In the genomic region with DNA sequence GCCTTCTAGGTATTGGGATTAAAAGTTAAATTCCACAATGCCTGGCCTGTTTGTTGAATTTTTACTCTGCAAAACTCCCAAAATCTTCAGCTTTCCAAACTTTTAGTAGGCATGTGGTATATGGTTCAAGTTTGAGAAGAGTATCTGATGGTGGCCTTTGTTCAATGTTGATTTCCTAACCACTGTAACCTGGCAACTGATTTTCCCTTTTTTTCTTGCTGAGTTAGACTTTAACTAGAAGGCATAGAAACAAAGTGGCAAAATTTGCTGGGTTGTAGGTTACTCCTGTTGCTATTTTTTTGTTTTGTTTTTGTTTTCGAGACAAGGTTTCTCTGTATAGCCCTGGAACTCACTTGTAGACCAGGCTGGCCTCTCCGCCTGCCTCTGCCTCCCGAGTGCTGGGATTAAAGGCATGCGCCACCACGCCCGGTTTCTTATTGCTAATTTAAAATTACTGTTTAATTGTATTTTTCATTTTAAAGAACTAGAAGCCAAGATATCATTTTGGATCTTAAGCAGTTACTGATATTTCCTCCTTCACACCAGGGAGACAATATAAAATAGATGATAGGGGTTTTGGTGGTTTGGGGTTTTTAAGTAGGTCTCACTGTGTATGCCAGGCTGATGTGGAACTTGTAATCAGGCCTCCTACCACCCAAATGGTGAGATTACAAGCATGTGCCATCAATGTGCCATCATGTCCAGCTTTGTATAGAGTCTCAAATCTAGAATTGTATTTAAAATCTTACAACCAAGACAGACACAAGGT, we compare ENCODE assay signal across 28 mouse cellular contexts. TPM values are rescaled to one million over a fixed set of nuclear protein-coding genes. Genes with fewer than 3 reads are reported as not detected.
DNase-seq lines count a peak whose midpoint lies in the region; ATAC-seq and TF ChIP-seq lines count a peak whose summit lies in the region.
"Had no signal": no experiment of that assay in that cellular context is flagged by ENCODE, and none has a peak within 500 bp of the region (broad histone marks: within the 10 kb centered on the region; RNA-seq: fewer than 3 reads in every experiment).

No protein-coding gene starts in this region.

- peak overlapping the region; percentile 96 for H3K4me2 ChIP-seq in liver, embryonic 13.5 days
- H3K4me2 ChIP-seq in hindbrain, embryonic 13.5 days = no peak overlapping the region
- H3K4me2 ChIP-seq: forebrain, embryonic 13.5 days; hindbrain, embryonic 15.5 days; limb, embryonic 12.5 days; midbrain, embryonic 12.5 days had no signal

- ATAC-seq in liver, embryonic 13.5 days (ENCODE audit: low read depth) = no peak
- ATAC-seq in hindbrain, embryonic 13.5 days (ENCODE audit: low FRiP score) = no peak
- ATAC-seq: CD4-positive, CD25-positive, alpha-beta regulatory T cell, adult 4 months; forebrain, embryonic 13.5 days; inflammation-experienced regulatory T-cells, adult 6 months had no signal

- H3K9ac ChIP-seq in liver, adult 2 months (ENCODE audit: low read depth, low read length) = peak overlapping the region; percentile 29; the same call in 1 of the 2 replicates
- peak overlapping the region; percentile 21 for H3K9ac ChIP-seq in MEL (ENCODE audit: control insufficient read depth, low read depth, low read length, poor library complexity, severe bottlenecking)
- peak overlapping the region; percentile 27; the same call in 1 of the 2 replicates for H3K9ac ChIP-seq in liver, embryonic 13.5 days
- no peak overlapping the region for H3K9ac ChIP-seq in hindbrain, embryonic 13.5 days
- H3K9ac ChIP-seq: forebrain, embryonic 13.5 days; hindbrain, embryonic 15.5 days; limb, embryonic 12.5 days; midbrain, embryonic 12.5 days; neural tube, embryonic 13.5 days; stomach, embryonic 15.5 days had no signal

- peak; percentile 94 for DNase-seq in liver, adult 2 months (ENCODE audit: extremely low read depth, low read depth, low spot score)
- DNase-seq in liver = no peak
- no peak for DNase-seq in MEL (ENCODE audit: low read depth, low spot score)
- no peak for DNase-seq in liver, embryonic 13.5 days
- no peak for DNase-seq in adrenal gland, postnatal 10 days
- DNase-seq in layer of hippocampus, adult 8-10 months (ENCODE audit: low spot score in 2 of 2) = no peak
- DNase-seq: adrenal gland, adult 2 months; cerebellum, adult 2 months; cerebellum, postnatal 25 days; gastrocnemius, postnatal 10 days; heart, postnatal 10 days; kidney, postnatal 25 days; lung, adult 2 months; lung, postnatal 10 days; right cerebral cortex, postnatal 14 days; thymus, postnatal 14 days had no signal

- H3K9me3 ChIP-seq in MEL (replicated peaks; ENCODE audit: insufficient read depth, low read length) = no peaks in the 10 kb centered on the region
- H3K9me3 ChIP-seq in liver, embryonic 13.5 days (replicated peaks) = no peaks in the 10 kb centered on the region
- no peaks in the 10 kb centered on the region for H3K9me3 ChIP-seq in hindbrain, embryonic 13.5 days
- H3K9me3 ChIP-seq: forebrain, embryonic 13.5 days; G1E; heart, embryonic 13.5 days; hindbrain, embryonic 15.5 days; limb, embryonic 12.5 days; midbrain, embryonic 12.5 days; neural tube, embryonic 13.5 days; stomach, embryonic 15.5 days had no signal

- peaks cover 15% of the 10 kb centered on the region for H3K36me3 ChIP-seq in liver, adult 2 months (ENCODE audit: control insufficient read depth, insufficient read depth, low read length)
- H3K36me3 ChIP-seq in MEL (ENCODE audit: control insufficient read depth in 1 of 2, insufficient read depth in 2 of 2, low read length in 2 of 2) = peaks cover 13 to 54% of the 10 kb centered on the region in 2 experiments
- peaks cover 21% of the 10 kb centered on the region for H3K36me3 ChIP-seq in liver, embryonic 13.5 days
- H3K36me3 ChIP-seq in hindbrain, embryonic 13.5 days = peaks cover 7% of the 10 kb centered on the region
- H3K36me3 ChIP-seq: hindbrain, embryonic 15.5 days had no signal

- H3K27ac ChIP-seq in liver, adult 2 months (replicated peaks; ENCODE audit: insufficient read depth, low read depth, low read length) = peak overlapping the region; percentile 87
- peak overlapping the region; percentile 42 for H3K27ac ChIP-seq in MEL (ENCODE audit: control insufficient read depth, low read depth, low read length)
- no peak overlapping the region for H3K27ac ChIP-seq in liver, embryonic 13.5 days
- no peak overlapping the region for H3K27ac ChIP-seq in hindbrain, embryonic 13.5 days
- H3K27ac ChIP-seq: forebrain, embryonic 13.5 days; heart, embryonic 13.5 days; hindbrain, embryonic 15.5 days; left cerebral cortex, adult 2 months; limb, embryonic 12.5 days; midbrain, embryonic 12.5 days; neural tube, embryonic 13.5 days; stomach, embryonic 15.5 days had no signal

- TF ChIP-seq POLR2A in liver, adult 2 months (IDR thresholded peaks at IDR 0.05; ENCODE audit: extremely low read depth, insufficient read depth, low read length) = no peak
- TF ChIP-seq POLR2A in MEL (IDR thresholded peaks at IDR 0.05; ENCODE audit: control insufficient read depth in 1 of 2, insufficient read depth in 1 of 2, low read depth in 1 of 2, low read length in 2 of 2, poor library complexity in 1 of 2) = no peak

- no peaks in the 10 kb centered on the region for H3K27me3 ChIP-seq in liver, adult 2 months (ENCODE audit: control insufficient read depth, insufficient read depth, low read length)
- no peaks in the 10 kb centered on the region for H3K27me3 ChIP-seq in MEL (ENCODE audit: control insufficient read depth in 1 of 2, insufficient read depth in 2 of 2, low read length in 2 of 2)
- H3K27me3 ChIP-seq in liver, embryonic 13.5 days = no peaks in the 10 kb centered on the region
- no peaks in the 10 kb centered on the region for H3K27me3 ChIP-seq in hindbrain, embryonic 13.5 days
- H3K27me3 ChIP-seq: forebrain, embryonic 13.5 days; heart, embryonic 13.5 days; hindbrain, embryonic 15.5 days; limb, embryonic 12.5 days; midbrain, embryonic 12.5 days; neural tube, embryonic 13.5 days; stomach, embryonic 15.5 days had no signal

- H3K4me3 ChIP-seq in liver, adult 2 months (ENCODE audit: insufficient read depth, low read depth, low read length) = peak overlapping the region; percentile 52; the same call in 1 of the 2 replicates
- H3K4me3 ChIP-seq in MEL (ENCODE audit: control insufficient read depth in 1 of 2, insufficient read depth in 1 of 2, low read depth in 2 of 2, low read length in 2 of 2) = peak overlapping the region in 1 of 2 experiments; percentile 94; a peak in 2 of 4 replicates
- H3K4me3 ChIP-seq in liver, embryonic 13.5 days (replicated peaks) = peak overlapping the region; percentile 19; the same call in 1 of the 2 replicates
- H3K4me3 ChIP-seq in hindbrain, embryonic 13.5 days = no peak overlapping the region
- H3K4me3 ChIP-seq: forebrain, embryonic 13.5 days; hindbrain, embryonic 15.5 days; left cerebral cortex, adult 2 months; limb, embryonic 12.5 days; midbrain, embryonic 12.5 days; neural tube, embryonic 13.5 days; stomach, embryonic 15.5 days had no signal

- no peak for TF ChIP-seq RAD21 in MEL (IDR thresholded peaks at IDR 0.05; ENCODE audit: low read depth, low read length)

- TF ChIP-seq EP300 in MEL (IDR thresholded peaks at IDR 0.05; ENCODE audit: low read depth in 1 of 2, low read length in 2 of 2) = peak in 1 of 2 experiments; percentile 63; a peak in 1 of 4 replicates

- H3K4me1 ChIP-seq in liver, adult 2 months (ENCODE audit: control insufficient read depth, insufficient read depth, low read length) = peaks cover 23% of the 10 kb centered on the region
- peaks cover 19 to 22% of the 10 kb centered on the region in 2 experiments for H3K4me1 ChIP-seq in MEL (ENCODE audit: control insufficient read depth in 1 of 2, insufficient read depth in 2 of 2, low read length in 2 of 2)
- H3K4me1 ChIP-seq in liver, embryonic 13.5 days (replicated peaks) = peaks cover 68% of the 10 kb centered on the region
- peaks cover 26% of the 10 kb centered on the region for H3K4me1 ChIP-seq in hindbrain, embryonic 13.5 days (replicated peaks)

- peaks cover 48% of the 10 kb centered on the region for H3K79me2 ChIP-seq in liver, adult 2 months (ENCODE audit: control insufficient read depth, insufficient read depth, low read length)
- H3K79me2 ChIP-seq in MEL (ENCODE audit: control insufficient read depth, insufficient read depth, low read length, poor library complexity) = peaks cover 84% of the 10 kb centered on the region

- TF ChIP-seq CTCF in liver, adult 2 months (IDR thresholded peaks at IDR 0.05; ENCODE audit: low read depth, low read length) = no peak
- TF ChIP-seq CTCF in MEL (IDR thresholded peaks at IDR 0.05 in 2 of 3, conservative IDR thresholded peaks at IDR 0.05 in 1 of 3; ENCODE audit: control insufficient read depth in 1 of 3, insufficient read depth in 1 of 3, low read depth in 2 of 3, low read length in 3 of 3, poor library complexity in 1 of 3, severe bottlenecking in 1 of 3) = no peak

- 39% methylated on average over 6 of the region's 6 CpGs for WGBS in liver, adult 2 months
- 76% methylated on average over 6 of the region's 6 CpGs for WGBS in liver, embryonic 13.5 days (ENCODE audit: insufficient replicate concordance)
- WGBS in hindbrain, embryonic 13.5 days = 98% methylated on average over 6 of the region's 6 CpGs

RNA-seq across cellular contexts. Expression of a gene that starts 3.7 kb away (rescaled TPM):
- total RNA-seq in liver, adult 2 months (2014; rRNA removed) = 90.4 and 97.3 TPM in 2 replicates
- 24.8 and 30.9 TPM in 2 replicates for polyA plus RNA-seq in liver, adult 2 months (2012; rRNA removed)
- 233 and 240 TPM in 2 replicates for total RNA-seq in MEL (2012; rRNA removed)
- polyA plus RNA-seq in MEL (2012; ENCODE audit: insufficient read depth in 1 of 2, insufficient read length in 2 of 2, low read depth in 1 of 2, low replicate concordance in 2 of 2, missing spikeins in 1 of 2) = 100 to 1,000 TPM; 216 to 627 TPM
- polyA plus RNA-seq in liver, embryonic 13.5 days (2015; fragmentation: Nextera tagmentation; extraction: Ambion mirVana) = 380 and 439 TPM in 2 replicates
- 100 to 1,000 TPM; 138 to 142 TPM for total RNA-seq in adrenal gland, postnatal 10 days (2021)
- 440 and 454 TPM in 2 replicates for polyA plus RNA-seq in hindbrain, embryonic 13.5 days (2015; fragmentation: Nextera tagmentation; extraction: Ambion mirVana)
- total RNA-seq in layer of hippocampus, adult 8-10 months (2022) = 100 to 1,000 TPM; 128 to 136 (median 133) TPM

RNA-seq across cellular contexts. Expression of a gene that starts 20.7 kb away (rescaled TPM):
- total RNA-seq in liver, adult 2 months (2014; rRNA removed) = 1,653 and 1,721 TPM in 2 replicates
- polyA plus RNA-seq in liver, adult 2 months (2012; rRNA removed) = 2,471 and 2,841 TPM in 2 replicates
- 2,164 and 2,193 TPM in 2 replicates for total RNA-seq in MEL (2012; rRNA removed)
- polyA plus RNA-seq in MEL (2012; ENCODE audit: insufficient read depth in 1 of 2, insufficient read length in 2 of 2, low read depth in 1 of 2, low replicate concordance in 2 of 2, missing spikeins in 1 of 2) = 1,000 to 10,000 TPM in 1 of 2 experiments, 100 to 1,000 TPM in 1; 545 to 2,318 TPM
- 2,036 and 2,215 TPM in 2 replicates for polyA plus RNA-seq in liver, embryonic 13.5 days (2015; fragmentation: Nextera tagmentation; extraction: Ambion mirVana)
- 1,000 to 10,000 TPM; 4,995 to 5,524 TPM for total RNA-seq in adrenal gland, postnatal 10 days (2021)
- polyA plus RNA-seq in hindbrain, embryonic 13.5 days (2015; fragmentation: Nextera tagmentation; extraction: Ambion mirVana) = 2,105 and 2,130 TPM in 2 replicates
- total RNA-seq in layer of hippocampus, adult 8-10 months (2022) = 1,000 to 10,000 TPM; 1,554 to 1,727 (median 1,622) TPM

RNA-seq across cellular contexts. Expression of a gene that starts 27.0 kb away (rescaled TPM):
- 353 and 448 TPM in 2 replicates for total RNA-seq in liver, adult 2 months (2014; rRNA removed)
- polyA plus RNA-seq in liver, adult 2 months (2012; rRNA removed) = 170 and 182 TPM in 2 replicates
- 1,577 and 1,612 TPM in 2 replicates for total RNA-seq in MEL (2012; rRNA removed)
- 1,000 to 10,000 TPM in 1 of 2 experiments, 100 to 1,000 TPM in 1; 202 to 1,039 TPM for polyA plus RNA-seq in MEL (2012; ENCODE audit: insufficient read depth in 1 of 2, insufficient read length in 2 of 2, low read depth in 1 of 2, low replicate concordance in 2 of 2, missing spikeins in 1 of 2)
- 599 and 646 TPM in 2 replicates for polyA plus RNA-seq in liver, embryonic 13.5 days (2015; fragmentation: Nextera tagmentation; extraction: Ambion mirVana)
- total RNA-seq in adrenal gland, postnatal 10 days (2021) = 100 to 1,000 TPM; 694 to 716 TPM
- polyA plus RNA-seq in hindbrain, embryonic 13.5 days (2015; fragmentation: Nextera tagmentation; extraction: Ambion mirVana) = 609 and 615 TPM in 2 replicates
- total RNA-seq in layer of hippocampus, adult 8-10 months (2022) = 100 to 1,000 TPM; 310 to 353 (median 340) TPM

RNA-seq across cellular contexts. Expression of a gene that starts 29.0 kb away (rescaled TPM):
- 6.6 and 9.1 TPM in 2 replicates for total RNA-seq in liver, adult 2 months (2014; rRNA removed)
- polyA plus RNA-seq in liver, adult 2 months (2012; rRNA removed) = 9.7 and 12.3 TPM in 2 replicates
- total RNA-seq in MEL (2012; rRNA removed) = 5.5 and 8.2 TPM in 2 replicates
- polyA plus RNA-seq in MEL (2012; ENCODE audit: insufficient read depth in 1 of 2, insufficient read length in 2 of 2, low read depth in 1 of 2, low replicate concordance in 2 of 2, missing spikeins in 1 of 2) = 10 to 100 TPM; 33.8 to 46.0 TPM
- polyA plus RNA-seq in liver, embryonic 13.5 days (2015; fragmentation: Nextera tagmentation; extraction: Ambion mirVana) = 5.8 and 6.7 TPM in 2 replicates
- 10 to 100 TPM; 37.1 to 51.9 TPM for total RNA-seq in adrenal gland, postnatal 10 days (2021)
- 12.6 and 13.4 TPM in 2 replicates for polyA plus RNA-seq in hindbrain, embryonic 13.5 days (2015; fragmentation: Nextera tagmentation; extraction: Ambion mirVana)
- 10 to 100 TPM; 38.8 to 50.0 (median 46.3) TPM for total RNA-seq in layer of hippocampus, adult 8-10 months (2022)

RNA-seq across cellular contexts. Expression of a gene that starts 47.4 kb away (rescaled TPM):
- total RNA-seq in liver, adult 2 months (2014; rRNA removed) = 3.5 and 5.5 TPM in 2 replicates
- 1.3 and 1.5 TPM in 2 replicates for polyA plus RNA-seq in liver, adult 2 months (2012; rRNA removed)
- total RNA-seq in MEL (2012; rRNA removed) = 59.6 and 74.0 TPM in 2 replicates
- polyA plus RNA-seq in MEL (2012; ENCODE audit: insufficient read depth in 1 of 2, insufficient read length in 2 of 2, low read depth in 1 of 2, low replicate concordance in 2 of 2, missing spikeins in 1 of 2) = 10 to 100 TPM in 1 of 2 experiments, not detected in 1; 71.5 TPM
- polyA plus RNA-seq in liver, embryonic 13.5 days (2015; fragmentation: Nextera tagmentation; extraction: Ambion mirVana) = 87.0 and 99.1 TPM in 2 replicates
- total RNA-seq in adrenal gland, postnatal 10 days (2021) = 10 to 100 TPM; 11.2 to 16.4 TPM
- 33.9 and 39.4 TPM in 2 replicates for polyA plus RNA-seq in hindbrain, embryonic 13.5 days (2015; fragmentation: Nextera tagmentation; extraction: Ambion mirVana)
- total RNA-seq in layer of hippocampus, adult 8-10 months (2022) = 1 to 10 TPM; 6.0 to 9.1 (median 8.0) TPM

Comparison
In these comparisons a context has a peak if more than half of its experiments do, and no peak if none do; other contexts are left out.
1. H3K27ac ChIP-seq: peak in liver, adult 2 months (single experiment) and MEL (single experiment); none in liver, embryonic 13.5 days (single experiment) and hindbrain, embryonic 13.5 days (single experiment).